Mouse (Mus musculus) Patski (cell line): ENCODE measurements around the gene Klc4. TPM values are rescaled to one million over a fixed set of nuclear protein-coding genes. Genes with fewer than 3 reads are reported as not detected.

Experiments
- ATAC-seq: fragments of 100-300 bp; one replicate; pipeline ENCODE4 v1.8.0; 2021
- CTCF ChIA-PET: fragments of 350-600 bp; sonication (Branson Sonifier 250); formaldehyde crosslinking; loops from one replicate; lab custom pipeline; 2022; ENCODE audit warnings: inconsistent platforms; lab: Charles Lee
- POLR2A ChIA-PET: fragments of 350-600 bp; sonication (Branson Sonifier 250); formaldehyde crosslinking; loops from one replicate; lab custom pipeline; 2022; ENCODE audit warnings: antibody characterized with exemption, inconsistent platforms; lab: Charles Lee
- DNase-seq: peaks from one replicate; pipeline ENCODE4 v3.0.0-alpha.2; 2011; ENCODE audit warnings: low read depth, low spot score
- H3K27me3 ChIP-seq: fragments of 371-371 bp; one replicate; pipeline ENCODE4 v1.5.1; 2021
- CTCF ChIP-seq: fragments of 100-300 bp; IDR thresholded peaks from one replicate; pipeline ENCODE4 v1.5.1; 2021
- in situ Hi-C: fragments of 300-500 bp; cut with MboI; formaldehyde crosslinking; loops from 3 replicates; pipeline ENCODE4 v1.11.1; 2018; ENCODE audit warnings: low pct_unique_long_range_greater_than_20kb, mixed read lengths
- polyA plus RNA-seq: library from polyadenylated mRNA; unstranded; gene quantifications from one replicate; pipeline ENCODE4 v1.2.3, GENCODE M21; 2021

Klc4 gene
- polyA plus RNA-seq, 1 experiment from 2014 or later: 42.3 TPM

DNA sequence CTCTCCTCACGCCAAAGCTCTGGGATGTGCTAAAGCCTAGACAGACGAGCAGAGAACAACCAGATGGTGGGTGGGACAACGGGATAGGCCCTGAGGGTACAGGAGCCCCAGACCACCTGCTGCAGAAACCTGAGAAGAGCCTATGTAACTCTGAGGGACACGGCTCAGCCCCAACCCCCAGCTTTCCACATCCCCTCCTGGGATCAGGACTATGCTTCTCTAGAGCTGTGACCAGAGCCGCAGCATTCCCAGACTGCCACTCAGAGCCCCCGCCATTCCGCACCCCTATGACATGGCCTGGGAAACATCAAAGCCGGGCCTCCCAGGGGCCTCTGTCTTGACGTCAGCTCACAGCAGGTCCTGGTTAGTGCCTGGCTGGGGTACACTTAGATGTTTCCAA lies 51.2 kb downstream of the Klc4 start:
- POLR2A ChIA-PET: no interaction called here
- DNase-seq (no peak), ATAC-seq (no peak)
- in situ Hi-C loops: loop anchor here (5.0 kb wide), 1 partner anchor 48 kb away; no protein-coding TSS in a partner anchor
- CTCF ChIA-PET: no interaction called here
- TF ChIP-seq CTCF: no peak
- no peaks in the 10 kb centered on the region for H3K27me3 ChIP-seq

- ATAC-seq (no peak), DNase-seq (no peak)
- no peaks in the 10 kb centered on the region for H3K27me3 ChIP-seq
- TF ChIP-seq CTCF: no peak
- in situ Hi-C loops: no loop called here
- ChIA-PET CTCF (interaction anchor here (1.1 kb wide), 1 partner anchor 13 kb away, joined by 3 read pairs; no protein-coding TSS in a partner anchor), POLR2A (interaction anchor here (1.5 kb wide), 1 partner anchor 37 kb away, joined by 3 read pairs; no protein-coding TSS in a partner anchor)
Observed at GRCm38 (mm10) chr17:46593124-46593523, 52.7 kb downstream of the Klc4 start.

DNA sequence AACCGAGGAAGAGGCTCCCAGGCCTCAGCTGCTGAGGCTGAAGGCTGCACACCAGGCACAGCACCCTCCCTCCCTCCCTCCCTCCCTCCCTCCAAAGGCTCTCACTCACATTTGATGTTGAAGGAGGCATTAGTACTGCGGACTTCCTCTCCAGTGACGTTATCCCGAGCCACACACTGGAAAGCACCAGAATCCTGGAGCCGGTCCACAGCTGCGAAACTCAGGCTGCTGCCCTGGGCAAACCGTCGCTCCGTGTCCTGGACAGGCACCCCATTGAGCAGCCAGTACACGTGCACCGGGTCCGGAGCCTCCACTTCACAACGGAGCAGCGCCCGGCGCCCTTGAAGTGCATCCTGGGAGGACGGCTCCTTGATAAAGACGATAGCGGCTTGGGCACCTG lies 54.4 kb downstream of the Klc4 start:
- ATAC-seq: no peak
- no peaks in the 10 kb centered on the region for H3K27me3 ChIP-seq
- TF ChIP-seq CTCF: no peak
- ChIA-PET POLR2A (no interaction called here), CTCF (no interaction called here)
- in situ Hi-C loops: no loop called here
- no peak for DNase-seq

DNA sequence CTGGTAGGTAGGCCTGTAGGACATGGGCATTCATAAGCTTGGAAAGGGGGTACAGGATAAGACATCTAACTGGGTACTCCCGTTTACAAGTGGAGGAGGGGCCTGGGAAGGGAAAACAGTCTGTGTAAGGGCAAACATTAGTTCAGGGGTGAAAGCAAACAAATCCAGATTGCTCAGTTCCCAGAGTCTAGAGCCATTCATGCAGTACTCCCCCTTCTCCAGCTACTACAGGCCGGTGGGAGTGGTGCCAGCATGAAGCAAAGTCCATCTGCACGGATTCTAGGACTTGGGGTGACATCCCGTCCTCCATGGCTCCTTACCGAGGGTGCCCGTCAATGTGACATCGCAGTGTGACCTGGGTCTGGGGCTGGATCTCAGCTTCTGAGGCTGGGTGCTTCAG lies 55.4 kb downstream of the Klc4 start:
- in situ Hi-C loops: no loop called here
- no peak for TF ChIP-seq CTCF
- ChIA-PET CTCF (no interaction called here), POLR2A (no interaction called here)
- ATAC-seq: no peak
- H3K27me3 ChIP-seq: no peaks in the 10 kb centered on the region
- DNase-seq: no peak

- no peak for TF ChIP-seq CTCF
- in situ Hi-C loops: no loop called here
- H3K27me3 ChIP-seq: no peaks in the 10 kb centered on the region
- ChIA-PET CTCF (no interaction called here), POLR2A (no interaction called here)
- DNase-seq (no peak), ATAC-seq (no peak)
Observed at GRCm38 (mm10) chr17:46589635-46590314, 56.0 kb downstream of the Klc4 start.

DNA sequence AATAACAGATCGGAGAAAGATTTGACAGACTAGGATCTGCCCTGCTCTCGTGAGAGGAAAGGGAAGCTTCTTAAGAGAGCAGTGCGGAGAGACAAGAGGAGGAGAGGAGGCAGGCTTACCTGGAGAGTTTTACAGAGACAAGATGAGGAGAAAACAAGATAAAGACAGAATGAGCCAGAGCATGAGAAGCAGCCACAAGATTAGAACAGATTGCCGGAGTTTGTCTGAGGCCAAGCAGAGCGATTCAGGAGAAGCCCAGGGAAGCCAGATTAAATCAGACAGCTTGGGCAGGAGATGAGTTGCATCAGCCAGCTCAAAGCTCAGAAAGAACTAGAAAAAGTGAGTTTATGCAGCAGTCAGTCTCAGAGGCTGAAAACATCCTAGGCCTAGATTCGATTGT lies 56.9 kb downstream of the Klc4 start:
- in situ Hi-C loops: no loop called here
- TF ChIP-seq CTCF: no peak

DNA sequence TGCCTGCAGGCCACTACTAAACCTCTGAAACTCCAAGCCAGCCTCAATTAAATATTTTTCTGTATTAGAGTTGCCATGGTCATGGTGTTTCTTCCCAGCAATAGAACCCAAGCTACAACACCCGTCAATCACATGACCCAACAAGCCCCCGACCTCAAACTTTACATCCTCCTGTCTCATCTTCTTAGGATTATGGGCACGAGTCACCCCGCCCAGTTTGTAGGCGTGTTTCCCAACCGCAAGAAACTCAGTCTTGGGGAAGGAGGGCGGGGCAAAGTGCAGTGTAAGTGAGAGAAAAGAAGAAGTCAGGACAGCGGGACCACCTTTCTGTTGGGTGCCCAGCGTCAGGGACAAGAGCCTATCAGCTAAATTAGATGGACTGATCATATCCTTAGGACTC lies 57.6 kb downstream of the Klc4 start:
- no peak for DNase-seq
- ChIA-PET CTCF (interaction anchor here (1.5 kb wide), 1 partner anchor 12 kb away, joined by 5 read pairs; no protein-coding TSS in a partner anchor), POLR2A (no interaction called here)
- TF ChIP-seq CTCF: no peak
- H3K27me3 ChIP-seq: no peaks in the 10 kb centered on the region
- in situ Hi-C loops: no loop called here
- no peak for ATAC-seq

More for the DNA sequence above, 56.9 kb downstream of the Klc4 start:
- CTCF ChIA-PET: no interaction called here
- ATAC-seq (no peak), DNase-seq (no peak)
- POLR2A ChIA-PET: no interaction called here
- no peaks in the 10 kb centered on the region for H3K27me3 ChIP-seq

- ATAC-seq (no peak), DNase-seq (no peak)
- ChIA-PET POLR2A (no interaction called here), CTCF (interaction anchor here (1.4 kb wide), 1 partner anchor 34 kb away, joined by 4 read pairs; no protein-coding TSS in a partner anchor)
- TF ChIP-seq CTCF: no peak
- no peaks in the 10 kb centered on the region for H3K27me3 ChIP-seq
- in situ Hi-C loops: no loop called here
Observed at GRCm38 (mm10) chr17:46586327-46586726, 59.5 kb downstream of the Klc4 start.

Other genes with a start within 250 kb of the Klc4 start
- not detected for gene Crip3, start 217.1 kb downstream of the Klc4 start, polyA plus RNA-seq
- not detected for gene Slc22a7, start 207.6 kb downstream of the Klc4 start, polyA plus RNA-seq
- 0.21 TPM for gene Ttbk1, start 158.3 kb downstream of the Klc4 start, polyA plus RNA-seq
- 16.9 TPM for gene Dnph1, start 149.3 kb downstream of the Klc4 start, polyA plus RNA-seq
- gene Cul9, start 99.6 kb downstream of the Klc4 start, polyA plus RNA-seq: 34.3 TPM
- gene Srf, start 89.8 kb downstream of the Klc4 start, polyA plus RNA-seq: 72.1 TPM
- 86.6 TPM for gene Ptk7, start 16.5 kb downstream of the Klc4 start, polyA plus RNA-seq
- 124 TPM for gene Mrpl2, start 207 bp upstream of the Klc4 start, polyA plus RNA-seq
- gene Cul7, start 4.3 kb upstream of the Klc4 start, polyA plus RNA-seq: 109 TPM
- gene Rrp36, start 28.3 kb upstream of the Klc4 start, polyA plus RNA-seq: 46.4 TPM
- gene Mea1, start 32.8 kb upstream of the Klc4 start, polyA plus RNA-seq: 150 TPM
- gene Klhdc3, start 34.9 kb upstream of the Klc4 start, polyA plus RNA-seq: 61.4 TPM
- gene Ppp2r5d, start 59.1 kb upstream of the Klc4 start, polyA plus RNA-seq: 87.8 TPM
- gene Pex6, start 65.4 kb upstream of the Klc4 start, polyA plus RNA-seq: 39.9 TPM
- 0.21 TPM for gene Gnmt, start 83.1 kb upstream of the Klc4 start, polyA plus RNA-seq
- gene Cnpy3, start 106.2 kb upstream of the Klc4 start, polyA plus RNA-seq: 110 TPM
- 0.12 TPM for gene Ptcra, start 117.7 kb upstream of the Klc4 start, polyA plus RNA-seq
- 24.4 TPM for gene 2310039H08Rik, start 126.6 kb upstream of the Klc4 start, polyA plus RNA-seq
- gene Rpl7l1, start 136.7 kb upstream of the Klc4 start, polyA plus RNA-seq: 119 TPM
- 16.4 TPM for gene Bicral, start 212.5 kb upstream of the Klc4 start, polyA plus RNA-seq
- gene Tbcc, start 244.7 kb upstream of the Klc4 start, polyA plus RNA-seq: 36.4 TPM